In genomic region chr11:103114270-103114943, GRCm38 (mm10) we compare ENCODE assay signal across 1 mouse cellular context.
TF ChIP-seq lines count a peak whose summit lies in the region.

No protein-coding gene starts in this region.

TF ChIP-seq in MEL, 35 proteins besides CTCF, POLR2A, EP300 and RAD21 (continued from another document):
- peak; percentile 92 for TF ChIP-seq MYC (IDR thresholded peaks at IDR 0.05; ENCODE audit: low read depth, low read length)
- peak; percentile 56; the same call in 1 of the 2 replicates for TF ChIP-seq MYB (IDR thresholded peaks at IDR 0.05; ENCODE audit: low read depth, low read length)
- TF ChIP-seq MXI1 (IDR thresholded peaks at IDR 0.05; ENCODE audit: low read depth, low read length): peak; percentile 68
- TF ChIP-seq RCOR1 (IDR thresholded peaks at IDR 0.05; ENCODE audit: low read depth, low read length): peak; percentile 25; the same call in 1 of the 2 replicates
- peak; percentile 52; the same call in 1 of the 2 replicates for TF ChIP-seq TCF12 (IDR thresholded peaks at IDR 0.05; ENCODE audit: low read depth, low read length)
- no peak for TF ChIP-seq ELF1 (IDR thresholded peaks at IDR 0.05; ENCODE audit: low read depth, low read length)
- no peak for TF ChIP-seq ZC3H11A (IDR thresholded peaks at IDR 0.05; ENCODE audit: low read depth, low read length)
- no peak; the same call in 1 of the 2 replicates for TF ChIP-seq CHD2 (IDR thresholded peaks at IDR 0.05; ENCODE audit: low read length)
- peak; percentile 59; the same call in 1 of the 2 replicates for TF ChIP-seq E2F4 (IDR thresholded peaks at IDR 0.05; ENCODE audit: borderline replicate concordance, low read depth, low read length)
- TF ChIP-seq CHD1 (IDR thresholded peaks at IDR 0.05; ENCODE audit: low read depth, low read length): peak; percentile 98; the same call in 1 of the 2 replicates
- TF ChIP-seq TAL1 (IDR thresholded peaks at IDR 0.05; ENCODE audit: low read length): no peak
- peak; percentile 80 for TF ChIP-seq MAX (IDR thresholded peaks at IDR 0.05; ENCODE audit: low read length)
- no peak for TF ChIP-seq GABPA (IDR thresholded peaks at IDR 0.05; ENCODE audit: low read depth, low read length)
